Mouse (Mus musculus) kidney, adult 9 months (tissue): Measurements from ENCODE around the gene Usp12.
A peak's percentile ranks its signal among the peaks of the same experiment; 100 is the strongest.
"Not testable (repeated sequence)": the region's sequence is repeated elsewhere in the genome, so short reads cannot be mapped to it uniquely, and the experiment has no call there.

Experiments used
- DNase-seq: peaks from one replicate; pipeline ENCODE4 v3.0.0; 2022

Usp12 gene

GRCm38 (mm10) chr5:146736348-146736747 lies 58.5 kb downstream of the Usp12 start:
- no peak for DNase-seq

GRCm38 (mm10) chr5:146735054-146735453 lies 59.8 kb downstream of the Usp12 start:
- DNase-seq = not testable (repeated sequence)

- peak; percentile 59 for DNase-seq
Measured at GRCm38 (mm10) chr5:146733888-146734640, 60.7 kb downstream of the Usp12 start.

- no peak for DNase-seq
Measured at GRCm38 (mm10) chr5:146733372-146733771, 61.4 kb downstream of the Usp12 start.

GRCm38 (mm10) chr5:146727006-146727405 lies 67.8 kb downstream of the Usp12 start:
- no peak for DNase-seq

- no peak for DNase-seq
Measured at GRCm38 (mm10) chr5:146724956-146725355, 69.8 kb downstream of the Usp12 start.

- DNase-seq = no peak
Measured at GRCm38 (mm10) chr5:146723452-146723851, 71.4 kb downstream of the Usp12 start.

- no peak for DNase-seq
Measured at GRCm38 (mm10) chr5:146722226-146722625, 72.6 kb downstream of the Usp12 start.

- no peak for DNase-seq
Measured at GRCm38 (mm10) chr5:146719584-146720356, 75.0 kb downstream of the Usp12 start.

- DNase-seq = no peak
Measured at GRCm38 (mm10) chr5:146713836-146714235, 81.0 kb downstream of the Usp12 start.

- DNase-seq = no peak
Measured at GRCm38 (mm10) chr5:146713088-146713487, 81.7 kb downstream of the Usp12 start.

- no peak for DNase-seq
Measured at GRCm38 (mm10) chr5:146712282-146712918, 82.4 kb downstream of the Usp12 start.

GRCm38 (mm10) chr5:146709361-146709760 lies 85.4 kb downstream of the Usp12 start:
- DNase-seq = no peak

GRCm38 (mm10) chr5:146705815-146706408 lies 88.9 kb downstream of the Usp12 start:
- DNase-seq = peak; percentile 91

GRCm38 (mm10) chr5:146705411-146705810 lies 89.4 kb downstream of the Usp12 start:
- no peak for DNase-seq

GRCm38 (mm10) chr5:146704241-146704640 lies 90.6 kb downstream of the Usp12 start:
- no peak for DNase-seq

- no peak for DNase-seq
Measured at GRCm38 (mm10) chr5:146703710-146704121, 91.1 kb downstream of the Usp12 start.

GRCm38 (mm10) chr5:146700099-146700498 lies 94.7 kb downstream of the Usp12 start:
- no peak for DNase-seq

- DNase-seq = no peak
Measured at GRCm38 (mm10) chr5:146699433-146700019, 95.3 kb downstream of the Usp12 start.

- no peak for DNase-seq
Measured at GRCm38 (mm10) chr5:146695543-146695942, 99.3 kb downstream of the Usp12 start.

- DNase-seq = no peak
Measured at GRCm38 (mm10) chr5:146692976-146693361, 101.8 kb downstream of the Usp12 start.

- peak; percentile 78 for DNase-seq
Measured at GRCm38 (mm10) chr5:146692361-146692975, 102.3 kb downstream of the Usp12 start.
